Mouse (Mus musculus): ENCODE results near the gene Gm42906. TPM values are rescaled to one million over a fixed set of nuclear protein-coding genes. Genes with fewer than 3 reads are reported as not detected.
A peak's percentile ranks its signal among the peaks of the same experiment; 100 is the strongest.

Gene Gm42906
- polyA plus RNA-seq, 2 experiments: not detected

DNA sequence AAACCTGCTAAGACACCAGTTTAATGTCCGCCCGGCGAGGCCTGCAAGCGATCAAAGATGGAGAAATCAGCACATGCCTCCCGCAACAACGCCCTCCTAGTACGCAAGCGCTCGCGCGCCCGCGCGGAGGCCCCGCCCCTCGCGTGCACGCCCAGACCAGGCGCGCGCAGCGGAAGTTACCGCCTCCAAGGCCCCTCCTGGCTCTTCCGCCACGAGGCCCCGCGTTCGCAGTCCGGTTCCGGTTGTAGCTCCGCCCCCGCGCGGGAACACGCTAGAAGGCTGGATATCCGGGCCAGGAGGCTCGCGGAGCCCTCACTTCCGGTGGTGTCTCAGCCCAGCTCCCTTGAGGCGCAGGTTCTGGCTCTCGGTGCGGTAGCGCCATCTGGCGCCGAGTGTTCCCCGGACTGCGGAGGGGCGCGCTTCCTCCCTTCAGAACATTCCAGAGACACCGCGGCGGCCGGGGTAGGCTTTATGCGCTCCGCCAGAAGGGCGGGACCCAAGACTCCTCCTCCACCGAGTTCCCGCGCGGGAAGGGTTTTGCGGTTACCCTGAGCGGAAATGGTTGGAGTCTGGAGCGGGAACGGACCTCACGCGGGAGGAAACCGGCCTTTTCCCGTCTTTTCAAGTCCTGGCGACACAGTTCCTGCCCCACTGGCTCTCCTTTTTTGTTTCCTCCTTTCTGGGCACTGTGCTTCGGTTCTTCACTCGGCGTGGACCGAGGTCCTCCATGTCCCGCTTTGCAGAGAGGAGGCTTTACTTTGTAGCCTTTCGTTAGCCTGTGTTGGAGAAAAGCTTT lies 59.4 kb downstream of the Gm42906 start:
- Histone ChIP-seq H3K4me1 (ENCODE audit: control insufficient read depth, insufficient read depth, low read length) (peaks cover 4% of the 10 kb centered on the region), H3K27me3 (ENCODE audit: control insufficient read depth, insufficient read depth, low read length) (no peaks in the 10 kb centered on the region), H3K9ac (ENCODE audit: low read depth, low read length, severe bottlenecking) (peak overlapping the region; percentile 73), H3K27ac (replicated peaks; ENCODE audit: low read depth, low read length) (peak overlapping the region; percentile 98), H3K36me3 (ENCODE audit: control insufficient read depth, insufficient read depth, low read length) (no peaks in the 10 kb centered on the region), H3K4me2 (replicated peaks; ENCODE audit: low read depth, low read length, severe bottlenecking) (peak overlapping the region; percentile 58), H3K9me3 (ENCODE audit: control insufficient read depth, low read length) (no peaks in the 10 kb centered on the region), H3K4me3 (replicated peaks; ENCODE audit: low read length) (peak overlapping the region; percentile 53)
- DNase-seq (ENCODE audit: low spot score) (peak; percentile 99), ATAC-seq (ENCODE audit: low FRiP score, low read depth) (peak; percentile 97)
- peak; percentile 94; the same call in 1 of the 2 replicates for TF ChIP-seq POLR2A (IDR thresholded peaks at IDR 0.05; ENCODE audit: borderline replicate concordance, extremely low read depth, insufficient read depth, insufficient read length)
- under 1% methylated on average over 58 of the region's 75 CpGs for WGBS

DNA sequence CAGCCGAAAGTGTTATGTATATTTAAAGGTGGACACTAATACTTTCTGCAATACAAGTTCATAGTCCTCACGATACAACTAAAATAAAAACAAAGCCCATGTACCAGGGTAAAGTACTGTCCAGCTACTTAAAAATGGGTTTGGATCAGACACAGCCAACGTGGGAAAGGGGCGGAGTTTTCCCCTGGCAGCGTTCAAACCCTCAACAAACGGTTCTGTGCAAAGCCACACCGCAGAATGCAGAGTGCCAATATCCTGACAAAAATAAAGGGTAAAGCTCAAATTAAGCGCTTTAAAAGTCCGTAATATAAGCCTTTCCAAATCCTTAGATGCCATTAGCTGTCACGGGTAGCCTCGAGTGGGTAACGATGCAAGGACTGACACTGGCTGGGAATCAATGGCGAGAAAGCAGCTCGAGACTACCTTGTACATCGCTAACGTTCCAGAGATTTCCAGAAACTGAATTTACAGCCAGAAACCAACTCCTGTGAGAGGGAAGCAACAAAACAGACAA lies 60.0 kb downstream of the Gm42906 start:
- Histone ChIP-seq H3K9me3 (ENCODE audit: control insufficient read depth, low read length) (no peaks in the 10 kb centered on the region), H3K9ac (ENCODE audit: low read depth, low read length, severe bottlenecking) (peak overlapping the region; percentile 63), H3K4me3 (replicated peaks; ENCODE audit: low read length) (peak overlapping the region; percentile 53), H3K36me3 (ENCODE audit: control insufficient read depth, insufficient read depth, low read length) (no peaks in the 10 kb centered on the region), H3K27ac (replicated peaks; ENCODE audit: low read depth, low read length) (peak overlapping the region; percentile 95), H3K27me3 (ENCODE audit: control insufficient read depth, insufficient read depth, low read length) (no peaks in the 10 kb centered on the region), H3K4me1 (ENCODE audit: control insufficient read depth, insufficient read depth, low read length) (peaks cover 4% of the 10 kb centered on the region), H3K4me2 (replicated peaks; ENCODE audit: low read depth, low read length, severe bottlenecking) (peak overlapping the region; percentile 54)
- DNase-seq (ENCODE audit: low spot score) (peak; percentile 82), ATAC-seq (ENCODE audit: low FRiP score, low read depth) (peak; percentile 6)
- no peak for TF ChIP-seq POLR2A (IDR thresholded peaks at IDR 0.05; ENCODE audit: borderline replicate concordance, extremely low read depth, insufficient read depth, insufficient read length)
- WGBS: 6% methylated on average over 16 of the region's 16 CpGs

DNA sequence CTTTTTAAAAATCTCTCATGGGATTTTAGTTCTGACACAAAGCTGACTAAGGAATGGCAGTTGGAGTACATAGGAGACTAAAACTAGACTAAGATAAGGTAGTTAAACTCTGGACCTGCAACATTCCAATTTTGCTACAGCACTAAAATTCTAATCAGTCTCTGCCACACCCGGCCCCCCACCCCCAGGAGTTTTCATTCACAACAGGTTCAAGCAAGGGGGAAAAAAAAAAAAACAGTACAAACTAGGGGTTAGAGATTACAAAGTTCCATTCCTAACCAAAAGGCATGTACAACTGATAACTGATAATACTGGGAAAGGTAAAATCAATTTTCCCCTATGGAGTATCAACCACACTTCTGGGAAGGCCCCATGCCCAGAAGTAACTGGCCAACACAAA lies 60.6 kb downstream of the Gm42906 start:
- no peak for ATAC-seq (ENCODE audit: low FRiP score, low read depth)
- peak overlapping the region; percentile 54 for H3K4me2 ChIP-seq (replicated peaks; ENCODE audit: low read depth, low read length, severe bottlenecking)
- H3K9me3 ChIP-seq (ENCODE audit: control insufficient read depth, low read length): no peaks in the 10 kb centered on the region
- H3K9ac ChIP-seq (ENCODE audit: low read depth, low read length, severe bottlenecking): no peak overlapping the region
- 79% methylated on average over 1 of the region's 1 CpGs for WGBS
- H3K4me3 ChIP-seq (replicated peaks; ENCODE audit: low read length): peak overlapping the region; percentile 53
- DNase-seq (ENCODE audit: low spot score): no peak
- no peak for TF ChIP-seq POLR2A (IDR thresholded peaks at IDR 0.05; ENCODE audit: borderline replicate concordance, extremely low read depth, insufficient read depth, insufficient read length)
- H3K36me3 ChIP-seq (ENCODE audit: control insufficient read depth, insufficient read depth, low read length): no peaks in the 10 kb centered on the region
- H3K27ac ChIP-seq (replicated peaks; ENCODE audit: low read depth, low read length): 0 out of 2 replicates have a peak overlapping the region, but pooled peaks have one; percentile 95
- H3K27me3 ChIP-seq (ENCODE audit: control insufficient read depth, insufficient read depth, low read length): no peaks in the 10 kb centered on the region
- H3K4me1 ChIP-seq (ENCODE audit: control insufficient read depth, insufficient read depth, low read length): peaks cover 4% of the 10 kb centered on the region

DNA sequence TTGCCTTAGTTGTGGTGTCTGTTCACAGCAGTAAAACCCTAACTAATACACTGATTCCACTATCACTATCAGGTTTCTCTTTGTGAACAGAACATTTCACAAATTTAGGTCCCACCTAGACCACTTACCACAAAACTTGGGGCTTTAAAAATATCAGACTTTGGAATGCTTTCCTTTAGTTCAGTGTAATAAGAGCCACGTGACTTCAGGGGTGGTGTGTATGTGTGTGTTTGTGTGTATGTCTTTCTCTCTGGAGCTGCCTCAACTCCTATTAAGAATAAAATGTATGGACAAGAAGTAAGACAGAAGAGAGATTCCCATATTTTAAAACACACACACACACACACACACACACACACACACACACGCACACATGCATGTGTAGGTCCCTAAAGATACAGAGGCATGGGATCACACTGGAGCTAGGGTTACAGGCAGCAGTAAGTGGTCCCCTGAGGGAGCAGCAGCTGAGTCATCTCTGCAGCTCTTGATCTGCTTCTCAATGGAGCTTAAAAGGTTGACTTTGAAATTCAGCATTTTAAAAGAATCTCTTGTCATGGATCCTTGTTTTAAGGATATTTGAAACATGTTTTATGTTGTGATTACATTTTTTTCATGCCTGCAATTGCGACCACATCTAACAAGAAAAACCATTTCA lies 64.5 kb downstream of the Gm42906 start:
- H3K27ac ChIP-seq (replicated peaks; ENCODE audit: low read depth, low read length): no peak overlapping the region
- H3K27me3 ChIP-seq (ENCODE audit: control insufficient read depth, insufficient read depth, low read length): no peaks in the 10 kb centered on the region
- no peaks in the 10 kb centered on the region for H3K9me3 ChIP-seq (ENCODE audit: control insufficient read depth, low read length)
- no peak for TF ChIP-seq POLR2A (IDR thresholded peaks at IDR 0.05; ENCODE audit: borderline replicate concordance, extremely low read depth, insufficient read depth, insufficient read length)
- no peak for ATAC-seq (ENCODE audit: low FRiP score, low read depth)
- no peak overlapping the region for H3K9ac ChIP-seq (ENCODE audit: low read depth, low read length, severe bottlenecking)
- no peak overlapping the region for H3K4me3 ChIP-seq (replicated peaks; ENCODE audit: low read length)
- no peaks in the 10 kb centered on the region for H3K36me3 ChIP-seq (ENCODE audit: control insufficient read depth, insufficient read depth, low read length)
- H3K4me2 ChIP-seq (replicated peaks; ENCODE audit: low read depth, low read length, severe bottlenecking): no peak overlapping the region
- peak; percentile 22 for DNase-seq (ENCODE audit: low spot score)
- peaks cover 4% of the 10 kb centered on the region for H3K4me1 ChIP-seq (ENCODE audit: control insufficient read depth, insufficient read depth, low read length)
- 65% methylated on average over 3 of the region's 3 CpGs for WGBS

DNA sequence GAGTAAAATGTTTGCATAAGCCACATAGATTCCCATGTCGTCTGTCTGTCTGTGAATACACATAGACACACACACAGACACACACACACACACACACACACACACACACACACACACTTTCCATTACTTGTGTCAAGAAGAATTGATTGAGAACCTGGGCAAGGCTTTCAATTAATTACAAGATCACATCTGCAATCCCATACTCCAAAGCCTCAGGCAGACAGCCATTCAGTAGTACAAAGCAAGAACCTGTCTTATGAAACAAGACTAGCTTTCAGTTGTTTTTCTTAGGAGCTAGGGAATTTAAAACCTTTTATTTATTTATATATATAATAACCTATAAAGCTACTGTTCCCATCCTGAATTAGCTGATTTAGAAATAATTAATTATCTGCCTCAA lies 78.3 kb downstream of the Gm42906 start:
- Histone ChIP-seq H3K9me3 (ENCODE audit: control insufficient read depth, low read length) (no peaks in the 10 kb centered on the region), H3K4me2 (replicated peaks; ENCODE audit: low read depth, low read length, severe bottlenecking) (no peak overlapping the region), H3K4me1 (ENCODE audit: control insufficient read depth, insufficient read depth, low read length) (no peaks in the 10 kb centered on the region), H3K9ac (ENCODE audit: low read depth, low read length, severe bottlenecking) (no peak overlapping the region), H3K27me3 (ENCODE audit: control insufficient read depth, insufficient read depth, low read length) (no peaks in the 10 kb centered on the region), H3K4me3 (replicated peaks; ENCODE audit: low read length) (no peak overlapping the region), H3K36me3 (ENCODE audit: control insufficient read depth, insufficient read depth, low read length) (no peaks in the 10 kb centered on the region), H3K27ac (replicated peaks; ENCODE audit: low read depth, low read length) (no peak overlapping the region)
- no peak for DNase-seq (ENCODE audit: low spot score)
- 92% methylated on average over 1 of the region's 1 CpGs for WGBS
- no peak for TF ChIP-seq POLR2A (IDR thresholded peaks at IDR 0.05; ENCODE audit: borderline replicate concordance, extremely low read depth, insufficient read depth, insufficient read length)
- ATAC-seq (ENCODE audit: low FRiP score, low read depth): no peak
